Mouse (Mus musculus) MEL (cell line): ENCODE results near the gene Cfap57. TPM values are rescaled to one million over a fixed set of nuclear protein-coding genes. Genes with fewer than 3 reads are reported as not detected.

Experiments
- DNase-seq: peaks from one replicate; pipeline ENCODE4 v3.0.0; 2011; ENCODE audit warnings: low read depth, low spot score
- H3K27ac ChIP-seq: 2 replicates; pipeline ENCODE4 v1.5.1; 2012; ENCODE audit warnings: low read depth, mild to moderate bottlenecking, control low read depth, low read length, moderate library complexity; ENCODE audit not compliant: control insufficient read depth
- H3K27me3 ChIP-seq, 2 experiments: fragments of 150-350 bp in 1 of 2; sonication (generic) in 1 of 2; 2 replicates each; pipeline ENCODE4 v1.6.1; 2012; ENCODE audit warnings: low read length in 2 of 2, mild to moderate bottlenecking in 2 of 2, improper control_type of control experiment in 1 of 2, moderate library complexity in 1 of 2; ENCODE audit not compliant: insufficient read depth in 2 of 2, control insufficient read depth in 1 of 2
- H3K36me3 ChIP-seq, 2 experiments: 2 replicates each; pipeline ENCODE4 v1.6.1; 2012 to 2014; ENCODE audit warnings: low read length in 2 of 2, improper control_type of control experiment in 1 of 2, inconsistent platforms in 1 of 2, mild to moderate bottlenecking in 1 of 2; ENCODE audit not compliant: insufficient read depth in 2 of 2, control insufficient read depth in 1 of 2
- H3K4me1 ChIP-seq, 2 experiments: fragments of 150-350 bp in 1 of 2; sonication (generic) in 1 of 2; 2 replicates each; pipeline ENCODE4 v1.6.1; 2012; ENCODE audit warnings: low read length in 2 of 2, improper control_type of control experiment in 1 of 2, mild to moderate bottlenecking in 1 of 2; ENCODE audit not compliant: insufficient read depth in 2 of 2, control insufficient read depth in 1 of 2
- H3K4me3 ChIP-seq, 2 experiments: fragments of 150-350 bp in 1 of 2; sonication (generic) in 1 of 2; 2 replicates each; pipeline ENCODE4 v1.5.1; 2012; ENCODE audit warnings: low read depth in 2 of 2, low read length in 2 of 2, mild to moderate bottlenecking in 2 of 2, moderate library complexity in 2 of 2, control low read depth in 1 of 2, improper control_type of control experiment in 1 of 2; ENCODE audit not compliant: control insufficient read depth in 1 of 2, insufficient read depth in 1 of 2
- H3K79me2 ChIP-seq: 2 replicates; pipeline ENCODE4 v1.6.1; 2012; ENCODE audit warnings: mild to moderate bottlenecking, low read length, moderate library complexity; ENCODE audit not compliant: control insufficient read depth, poor library complexity, insufficient read depth
- H3K9ac ChIP-seq: 2 replicates; pipeline ENCODE4 v1.6.1; 2012; ENCODE audit warnings: low read depth, mild to moderate bottlenecking, control low read depth, low read length, moderate library complexity; ENCODE audit not compliant: control insufficient read depth, poor library complexity, severe bottlenecking
- H3K9me3 ChIP-seq: fragments of 150-350 bp; sonication (generic); replicated peaks from 2 replicates; pipeline ENCODE4 v1.6.1; 2012; ENCODE audit warnings: mild to moderate bottlenecking, low read length, improper control_type of control experiment, moderate library complexity; ENCODE audit not compliant: insufficient read depth
- CHD2 ChIP-seq: IDR thresholded peaks from 2 replicates; pipeline ENCODE4 v1.6.1; 2011; ENCODE audit warnings: low read length, improper control_type of control experiment
- CTCF ChIP-seq, 3 experiments: IDR thresholded peaks in 2 of 3; conservative IDR thresholded peaks in 1 of 3; 2 replicates each; pipeline ENCODE4 v1.5.1; 2011 to 2012; ENCODE audit warnings: low read length in 3 of 3, low read depth in 2 of 3, mild to moderate bottlenecking in 2 of 3, improper control_type of control experiment in 1 of 3, inconsistent platforms in 1 of 3, mixed read lengths in 1 of 3, moderate library complexity in 1 of 3; ENCODE audit not compliant: control insufficient read depth in 1 of 3, insufficient read depth in 1 of 3, poor library complexity in 1 of 3, severe bottlenecking in 1 of 3
- E2F4 ChIP-seq: IDR thresholded peaks from 2 replicates; pipeline ENCODE4 v1.6.1; 2011; ENCODE audit warnings: low read depth, low read length, improper control_type of control experiment, borderline replicate concordance
- ELF1 ChIP-seq: IDR thresholded peaks from 2 replicates; pipeline ENCODE4 v1.6.1; 2014; ENCODE audit warnings: low read depth, mild to moderate bottlenecking, inconsistent platforms, low read length, improper control_type of control experiment, moderate library complexity
- EP300 ChIP-seq, 2 experiments: IDR thresholded peaks; 2 replicates each; pipeline ENCODE4 v1.6.1; 2011; ENCODE audit warnings: improper control_type of control experiment in 2 of 2, low read length in 2 of 2, low read depth in 1 of 2, mild to moderate bottlenecking in 1 of 2
- ETS1 ChIP-seq: IDR thresholded peaks from 2 replicates; pipeline ENCODE4 v1.6.1; 2012; ENCODE audit warnings: low read depth, mild to moderate bottlenecking, inconsistent platforms, low read length, improper control_type of control experiment, moderate library complexity
- GATA1 ChIP-seq: IDR thresholded peaks from 2 replicates; pipeline ENCODE4 v1.6.1; 2011; ENCODE audit warnings: low read depth, low read length, improper control_type of control experiment
- HCFC1 ChIP-seq: IDR thresholded peaks from 2 replicates; pipeline ENCODE4 v1.6.1; 2012; ENCODE audit warnings: low read depth, mild to moderate bottlenecking, inconsistent platforms, low read length, improper control_type of control experiment, moderate library complexity
- KAT2A ChIP-seq: conservative IDR thresholded peaks from 2 replicates; pipeline ENCODE4 v1.6.1; 2012; ENCODE audit warnings: low read depth, low read length, improper control_type of control experiment, inconsistent platforms
- MAFK ChIP-seq: IDR thresholded peaks from 2 replicates; pipeline ENCODE4 v1.6.1; 2011; ENCODE audit warnings: low read depth, mild to moderate bottlenecking, low read length, improper control_type of control experiment, borderline replicate concordance
- MAZ ChIP-seq: IDR thresholded peaks from 2 replicates; pipeline ENCODE4 v1.6.1; 2012; ENCODE audit warnings: low read depth, mild to moderate bottlenecking, inconsistent platforms, low read length, improper control_type of control experiment
- MEF2A ChIP-seq: IDR thresholded peaks from 2 replicates; pipeline ENCODE4 v1.6.1; 2014; ENCODE audit warnings: low read depth, mild to moderate bottlenecking, inconsistent platforms, low read length, improper control_type of control experiment; ENCODE audit not compliant: poor library complexity, insufficient replicate concordance, severe bottlenecking; ENCODE audit errors: extremely low read depth
- MXI1 ChIP-seq: IDR thresholded peaks from 2 replicates; pipeline ENCODE4 v1.6.1; 2011; ENCODE audit warnings: mild to moderate bottlenecking, low read depth, low read length, improper control_type of control experiment
- MYB ChIP-seq: IDR thresholded peaks from 2 replicates; pipeline ENCODE4 v1.6.1; 2011; ENCODE audit warnings: mild to moderate bottlenecking, low read depth, low read length, improper control_type of control experiment
- MYC ChIP-seq: IDR thresholded peaks from 2 replicates; pipeline ENCODE4 v1.6.1; 2011; ENCODE audit warnings: low read depth, mild to moderate bottlenecking, low read length, improper control_type of control experiment, moderate library complexity
- NELFE ChIP-seq: IDR thresholded peaks from 2 replicates; pipeline ENCODE4 v1.6.1; 2011; ENCODE audit warnings: low read depth, low read length, improper control_type of control experiment
- POLR2AphosphoS2 ChIP-seq: IDR thresholded peaks from 2 replicates; pipeline ENCODE4 v1.6.1; 2011; ENCODE audit warnings: low read length, improper control_type of control experiment
- RCOR1 ChIP-seq: IDR thresholded peaks from 2 replicates; pipeline ENCODE4 v1.6.1; 2012; ENCODE audit warnings: low read depth, mild to moderate bottlenecking, inconsistent platforms, low read length, improper control_type of control experiment
- SMC3 ChIP-seq: IDR thresholded peaks from 2 replicates; pipeline ENCODE4 v1.6.1; 2011; ENCODE audit warnings: low read depth, low read length, improper control_type of control experiment
- TCF12 ChIP-seq: IDR thresholded peaks from 2 replicates; pipeline ENCODE4 v1.6.1; 2014; ENCODE audit warnings: low read depth, mild to moderate bottlenecking, inconsistent platforms, low read length, improper control_type of control experiment, moderate library complexity
- USF1 ChIP-seq: IDR thresholded peaks from 2 replicates; pipeline ENCODE4 v1.6.1; 2014; ENCODE audit warnings: low read depth, mild to moderate bottlenecking, inconsistent platforms, low read length, improper control_type of control experiment, moderate library complexity
- USF2 ChIP-seq, 2 experiments: IDR thresholded peaks; 2 replicates each; pipeline ENCODE4 v1.6.1; 2011 to 2012; ENCODE audit warnings: improper control_type of control experiment in 2 of 2, low read length in 2 of 2, borderline replicate concordance in 1 of 2, inconsistent platforms in 1 of 2, low read depth in 1 of 2, mild to moderate bottlenecking in 1 of 2; ENCODE audit not compliant: insufficient read depth in 1 of 2
- ZKSCAN1 ChIP-seq: IDR thresholded peaks from 2 replicates; pipeline ENCODE4 v1.6.1; 2012; ENCODE audit warnings: low read depth, mild to moderate bottlenecking, inconsistent platforms, low read length, improper control_type of control experiment, moderate library complexity
- ZNF384 ChIP-seq: IDR thresholded peaks from 2 replicates; pipeline ENCODE4 v1.6.1; 2012; ENCODE audit warnings: low read depth, mild to moderate bottlenecking, inconsistent platforms, low read length, improper control_type of control experiment
- polyA plus RNA-seq, 2 experiments: library from polyadenylated mRNA; stranded (reverse) in 1 of 2; unstranded in 1 of 2; fragments of >175 nt in 1 of 2; fragments of >200 nt in 1 of 2; gene quantifications; 2 replicates each; pipeline versions ENCODE4 v1.2.1 to v1.2.4; 2012; ENCODE audit warnings: low replicate concordance in 2 of 2, low read depth in 1 of 2; ENCODE audit not compliant: insufficient read length in 2 of 2, insufficient read depth in 1 of 2, missing spikeins in 1 of 2
- total RNA-seq: library from RNA; depleted of rRNA; stranded (reverse); fragments of 300-350 nt; gene quantifications from 2 replicates; pipeline ENCODE4 v1.2.3, GENCODE M21; 2012

Cfap57 gene
- total and polyA plus RNA-seq, 3 experiments: not detected

GRCm38 (mm10) chr4:118523976-118524375 lies 96.6 kb downstream of the Cfap57 start:
- Histone ChIP-seq H3K36me3 (no peaks in the 10 kb centered on the region), H3K9me3 (no peaks in the 10 kb centered on the region), H3K9ac (no peak overlapping the region), H3K79me2 (no peaks in the 10 kb centered on the region), H3K27ac (no peak overlapping the region), H3K4me1 (no peaks in the 10 kb centered on the region), H3K4me3 (no peak overlapping the region), H3K27me3 (peaks cover 4 to 7% of the 10 kb centered on the region in 2 experiments)
- DNase-seq: no peak
- TF ChIP-seq E2F4: no peak
- no peak for TF ChIP-seq CHD2
- TF ChIP-seq USF2 (IDR thresholded peaks at IDR 0.05; ENCODE audit: borderline replicate concordance in 1 of 2, insufficient read depth in 1 of 2, low read depth in 1 of 2, low read length in 2 of 2): no peak
- no peak for TF ChIP-seq RCOR1
- no peak for TF ChIP-seq ELF1
- no peak for TF ChIP-seq MXI1
- TF ChIP-seq ETS1: no peak
- no peak for TF ChIP-seq MAFK

GRCm38 (mm10) chr4:118522248-118522647 lies 98.3 kb downstream of the Cfap57 start:
- no peak for TF ChIP-seq MYC
- no peak for TF ChIP-seq HCFC1
- TF ChIP-seq USF1: no peak
- no peaks in the 10 kb centered on the region for H3K9me3 ChIP-seq
- H3K4me3 ChIP-seq: no peak overlapping the region
- no peak overlapping the region for H3K27ac ChIP-seq
- peaks cover 4 to 5% of the 10 kb centered on the region in 2 experiments for H3K27me3 ChIP-seq
- H3K36me3 ChIP-seq: no peaks in the 10 kb centered on the region
- no peaks in the 10 kb centered on the region for H3K79me2 ChIP-seq
- DNase-seq: no peak
- no peak overlapping the region for H3K9ac ChIP-seq
- H3K4me1 ChIP-seq: no peaks in the 10 kb centered on the region

- no peak for TF ChIP-seq MEF2A
- no peak for TF ChIP-seq MAFK
- no peak for TF ChIP-seq MAZ
- TF ChIP-seq ZKSCAN1: no peak
- TF ChIP-seq USF2 (IDR thresholded peaks at IDR 0.05; ENCODE audit: borderline replicate concordance in 1 of 2, insufficient read depth in 1 of 2, low read depth in 1 of 2, low read length in 2 of 2): no peak
- no peak for TF ChIP-seq TCF12
- TF ChIP-seq MYB: no peak
- no peak for TF ChIP-seq KAT2A
- no peak for TF ChIP-seq CTCF (IDR thresholded peaks at IDR 0.05 in 2 of 3, conservative IDR thresholded peaks at IDR 0.05 in 1 of 3; ENCODE audit: control insufficient read depth in 1 of 3, insufficient read depth in 1 of 3, low read depth in 2 of 3, low read length in 3 of 3, poor library complexity in 1 of 3, severe bottlenecking in 1 of 3)
- TF ChIP-seq ZNF384: no peak
- TF ChIP-seq EP300 (IDR thresholded peaks at IDR 0.05; ENCODE audit: low read depth in 1 of 2, low read length in 2 of 2): no peak
- TF ChIP-seq SMC3: no peak
- no peak for TF ChIP-seq ETS1
- no peak for TF ChIP-seq RCOR1
- TF ChIP-seq NELFE: no peak
- no peak for TF ChIP-seq GATA1
- TF ChIP-seq ELF1: no peak
- no peak for TF ChIP-seq POLR2AphosphoS2
- Histone ChIP-seq H3K9ac (no peak overlapping the region), H3K36me3 (no peaks in the 10 kb centered on the region), H3K79me2 (no peaks in the 10 kb centered on the region), H3K9me3 (no peaks in the 10 kb centered on the region), H3K27ac (no peak overlapping the region), H3K27me3 (peaks cover 4 to 7% of the 10 kb centered on the region in 2 experiments; a peak in 3 of 4 replicates), H3K4me1 (no peaks in the 10 kb centered on the region), H3K4me3 (no peak overlapping the region)
- DNase-seq: no peak
These were observed 102.4 kb downstream of the Cfap57 start for GRCm38 (mm10) chr4:118518208-118518607.
